Mouse (Mus musculus): ENCODE measurements at regions not wholly inside any gene's neighbourhood (a gene's known extent, or its start where the extent isn't known, plus 50 kb on each side); places are given as distances from the start of the nearest gene placed in this dataset.
"Not testable (repeated sequence)": the region's sequence is repeated elsewhere in the genome, so short reads cannot be mapped to it uniquely, and the experiment has no call there.

GRCm38 (mm10) chr5:12782681-12783080 lies 342.5 kb upstream of the Sema3a start:
- Histone ChIP-seq H3K4me1 (ENCODE audit: control insufficient read depth, insufficient read depth, low read length) (no peaks in the 10 kb centered on the region), H3K9ac (ENCODE audit: low read depth, low read length) (no peak overlapping the region), H3K4me2 (ENCODE audit: low read depth, low read length) (no peak overlapping the region), H3K4me3 (ENCODE audit: low read depth, low read length) (no peak overlapping the region), H3K27ac (replicated peaks; ENCODE audit: low read depth, low read length) (no peak overlapping the region), H3K9me3 (ENCODE audit: control insufficient read depth, low read length) (peaks cover 20% of the 10 kb centered on the region; the same call in 1 of the 2 replicates), H3K36me3 (ENCODE audit: control insufficient read depth, insufficient read depth, low read length) (no peaks in the 10 kb centered on the region), H3K27me3 (replicated peaks; ENCODE audit: control insufficient read depth, insufficient read depth, low read length) (no peaks in the 10 kb centered on the region)
- ATAC-seq (ENCODE audit: low read depth) (no peak), DNase-seq (ENCODE audit: low spot score) (no peak)
- 90% methylated on average over 3 of the region's 3 CpGs for WGBS

DNA sequence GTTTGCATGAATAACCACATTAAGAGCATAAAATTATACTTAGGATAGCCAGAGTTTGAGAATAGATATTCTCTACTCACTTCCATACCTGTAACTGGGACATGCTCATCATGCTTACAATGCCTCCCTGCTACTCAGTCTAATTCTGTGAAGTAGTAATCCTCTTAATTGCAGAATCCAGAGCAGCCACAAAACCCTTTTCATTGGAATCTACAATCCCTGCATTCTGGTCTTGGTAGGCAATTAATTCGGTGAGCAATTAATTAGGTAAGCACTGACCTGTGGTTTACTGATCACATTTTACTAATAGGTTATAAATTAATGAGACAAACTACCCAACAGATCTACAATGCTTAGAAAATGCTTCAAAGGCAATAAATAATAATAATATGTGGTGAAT lies 316.5 kb upstream of the Sema3a start:
- H3K27ac ChIP-seq (replicated peaks; ENCODE audit: low read depth, low read length) = no peak overlapping the region
- no peak overlapping the region for H3K9ac ChIP-seq (ENCODE audit: low read depth, low read length)
- DNase-seq (ENCODE audit: low spot score) (no peak), ATAC-seq (ENCODE audit: low read depth) (no peak)
- no peak overlapping the region for H3K4me3 ChIP-seq (ENCODE audit: low read depth, low read length)
- no peaks in the 10 kb centered on the region for H3K9me3 ChIP-seq (ENCODE audit: control insufficient read depth, low read length)
- H3K27me3 ChIP-seq (replicated peaks; ENCODE audit: control insufficient read depth, insufficient read depth, low read length) = no peaks in the 10 kb centered on the region
- 84% methylated on average over 1 of the region's 1 CpGs for WGBS
- no peak overlapping the region for H3K4me2 ChIP-seq (ENCODE audit: low read depth, low read length)
- no peaks in the 10 kb centered on the region for H3K4me1 ChIP-seq (ENCODE audit: control insufficient read depth, insufficient read depth, low read length)
- H3K36me3 ChIP-seq (ENCODE audit: control insufficient read depth, insufficient read depth, low read length) = no peaks in the 10 kb centered on the region

- Histone ChIP-seq H3K27ac (replicated peaks; ENCODE audit: low read depth, low read length) (no peak overlapping the region), H3K9me3 (ENCODE audit: control insufficient read depth, low read length) (no peaks in the 10 kb centered on the region), H3K36me3 (ENCODE audit: control insufficient read depth, insufficient read depth, low read length) (no peaks in the 10 kb centered on the region), H3K4me2 (ENCODE audit: low read depth, low read length) (no peak overlapping the region), H3K9ac (ENCODE audit: low read depth, low read length) (no peak overlapping the region), H3K4me1 (ENCODE audit: control insufficient read depth, insufficient read depth, low read length) (no peaks in the 10 kb centered on the region), H3K27me3 (replicated peaks; ENCODE audit: control insufficient read depth, insufficient read depth, low read length) (no peaks in the 10 kb centered on the region), H3K4me3 (ENCODE audit: low read depth, low read length) (no peak overlapping the region)
- 55% methylated on average over 2 of the region's 2 CpGs for WGBS
- ATAC-seq (ENCODE audit: low read depth) (no peak), DNase-seq (ENCODE audit: low spot score) (peak; percentile 29)
Observed at GRCm38 (mm10) chr5:12809884-12810283, 315.3 kb upstream of the Sema3a start.

GRCm38 (mm10) chr5:12847207-12847606 lies 278.0 kb upstream of the Sema3a start:
- H3K4me1 ChIP-seq (ENCODE audit: control insufficient read depth, insufficient read depth, low read length); DNase-seq (ENCODE audit: low spot score); H3K9ac ChIP-seq (ENCODE audit: low read depth, low read length); H3K36me3 ChIP-seq (ENCODE audit: control insufficient read depth, insufficient read depth, low read length); ATAC-seq (ENCODE audit: low read depth); H3K27ac ChIP-seq (replicated peaks; ENCODE audit: low read depth, low read length); H3K4me2 ChIP-seq (ENCODE audit: low read depth, low read length); H3K4me3 ChIP-seq (ENCODE audit: low read depth, low read length); H3K27me3 ChIP-seq (replicated peaks; ENCODE audit: control insufficient read depth, insufficient read depth, low read length): not testable (repeated sequence)
- 84% methylated on average over 3 of the region's 3 CpGs for WGBS
- H3K9me3 ChIP-seq (ENCODE audit: control insufficient read depth, low read length) = peaks cover 16% of the 10 kb centered on the region; the same call in 1 of the 2 replicates

GRCm38 (mm10) chr5:12856869-12857268 lies 268.3 kb upstream of the Sema3a start:
- Histone ChIP-seq H3K4me3 (ENCODE audit: low read depth, low read length) (no peak overlapping the region), H3K4me2 (ENCODE audit: low read depth, low read length) (no peak overlapping the region), H3K27me3 (replicated peaks; ENCODE audit: control insufficient read depth, insufficient read depth, low read length) (no peaks in the 10 kb centered on the region), H3K9ac (ENCODE audit: low read depth, low read length) (no peak overlapping the region), H3K36me3 (ENCODE audit: control insufficient read depth, insufficient read depth, low read length) (no peaks in the 10 kb centered on the region), H3K27ac (replicated peaks; ENCODE audit: low read depth, low read length) (no peak overlapping the region), H3K4me1 (ENCODE audit: control insufficient read depth, insufficient read depth, low read length) (no peaks in the 10 kb centered on the region), H3K9me3 (ENCODE audit: control insufficient read depth, low read length) (no peaks in the 10 kb centered on the region)
- WGBS = 39% methylated on average over 2 of the region's 2 CpGs
- ATAC-seq (ENCODE audit: low read depth) (no peak), DNase-seq (ENCODE audit: low spot score) (peak; percentile 41)

- DNase-seq (ENCODE audit: low spot score) = no peak
- Histone ChIP-seq H3K9me3 (ENCODE audit: control insufficient read depth, low read length) (no peaks in the 10 kb centered on the region), H3K4me1 (ENCODE audit: control insufficient read depth, insufficient read depth, low read length) (no peaks in the 10 kb centered on the region), H3K27me3 (replicated peaks; ENCODE audit: control insufficient read depth, insufficient read depth, low read length) (no peaks in the 10 kb centered on the region), H3K4me3 (ENCODE audit: low read depth, low read length) (no peak overlapping the region), H3K4me2 (ENCODE audit: low read depth, low read length) (no peak overlapping the region), H3K36me3 (ENCODE audit: control insufficient read depth, insufficient read depth, low read length) (no peaks in the 10 kb centered on the region), H3K27ac (replicated peaks; ENCODE audit: low read depth, low read length) (no peak overlapping the region), H3K9ac (ENCODE audit: low read depth, low read length) (no peak overlapping the region)
- 47% methylated on average over 3 of the region's 3 CpGs for WGBS
- ATAC-seq (ENCODE audit: low read depth) = no peak
Observed at GRCm38 (mm10) chr5:12868355-12869217, 256.6 kb upstream of the Sema3a start.

DNA sequence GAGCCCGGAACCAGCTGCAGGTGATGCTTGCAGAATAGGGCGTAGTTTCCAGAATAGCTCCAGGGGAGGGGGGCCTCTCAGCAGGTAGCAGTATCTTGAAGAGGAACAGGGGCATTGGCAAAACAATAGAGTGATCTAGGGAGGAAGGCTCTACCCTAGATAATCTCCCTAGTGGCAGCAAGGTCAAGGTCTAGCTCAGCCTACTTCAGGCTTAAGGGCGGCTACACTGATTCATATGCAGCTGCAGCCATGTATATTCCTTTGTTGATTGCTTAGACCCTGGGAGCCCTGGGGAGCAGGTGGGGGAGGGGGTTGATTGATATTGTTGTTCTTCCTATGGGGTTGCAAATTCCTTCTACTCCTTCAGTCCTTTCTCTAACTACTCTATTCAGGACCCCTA lies 252.3 kb upstream of the Sema3a start:
- Histone ChIP-seq H3K9ac (ENCODE audit: low read depth, low read length) (no peak overlapping the region), H3K4me2 (ENCODE audit: low read depth, low read length) (no peak overlapping the region), H3K9me3 (ENCODE audit: control insufficient read depth, low read length) (no peaks in the 10 kb centered on the region), H3K4me1 (ENCODE audit: control insufficient read depth, insufficient read depth, low read length) (no peaks in the 10 kb centered on the region), H3K4me3 (ENCODE audit: low read depth, low read length) (no peak overlapping the region), H3K27me3 (replicated peaks; ENCODE audit: control insufficient read depth, insufficient read depth, low read length) (no peaks in the 10 kb centered on the region), H3K36me3 (ENCODE audit: control insufficient read depth, insufficient read depth, low read length) (no peaks in the 10 kb centered on the region), H3K27ac (replicated peaks; ENCODE audit: low read depth, low read length) (no peak overlapping the region)
- ATAC-seq (ENCODE audit: low read depth) (peak; percentile 9; the same call in 1 of the 2 replicates), DNase-seq (ENCODE audit: low spot score) (no peak)
- 85% methylated on average over 3 of the region's 3 CpGs for WGBS

- H3K4me1 ChIP-seq (ENCODE audit: control insufficient read depth, insufficient read depth, low read length) = no peaks in the 10 kb centered on the region
- no peak overlapping the region for H3K4me2 ChIP-seq (ENCODE audit: low read depth, low read length)
- WGBS = 81% methylated on average over 6 of the region's 6 CpGs
- H3K9me3 ChIP-seq (ENCODE audit: control insufficient read depth, low read length) = no peaks in the 10 kb centered on the region
- H3K27me3 ChIP-seq (replicated peaks; ENCODE audit: control insufficient read depth, insufficient read depth, low read length) = no peaks in the 10 kb centered on the region
- H3K36me3 ChIP-seq (ENCODE audit: control insufficient read depth, insufficient read depth, low read length) = no peaks in the 10 kb centered on the region
- ATAC-seq (ENCODE audit: low read depth) (no peak), DNase-seq (ENCODE audit: low spot score) (no peak)
- no peak overlapping the region for H3K27ac ChIP-seq (replicated peaks; ENCODE audit: low read depth, low read length)
- no peak overlapping the region for H3K4me3 ChIP-seq (ENCODE audit: low read depth, low read length)
- no peak overlapping the region for H3K9ac ChIP-seq (ENCODE audit: low read depth, low read length)
Observed at GRCm38 (mm10) chr5:12877595-12878296, 247.5 kb upstream of the Sema3a start.

Measured in embryonic facial prominence, embryonic 14.5 days (tissue).